Mouse (Mus musculus) MN1 (cell line): ENCODE data around the gene Amph.
"Not testable (repeated sequence)": the region's sequence is repeated elsewhere in the genome, so short reads cannot be mapped to it uniquely, and the experiment has no call there.

Experiments used
- DNase-seq: peaks from one replicate; pipeline ENCODE4 v3.0.0-alpha.2; 2016; ENCODE audit warnings: low spot score

Gene Amph

DNA sequence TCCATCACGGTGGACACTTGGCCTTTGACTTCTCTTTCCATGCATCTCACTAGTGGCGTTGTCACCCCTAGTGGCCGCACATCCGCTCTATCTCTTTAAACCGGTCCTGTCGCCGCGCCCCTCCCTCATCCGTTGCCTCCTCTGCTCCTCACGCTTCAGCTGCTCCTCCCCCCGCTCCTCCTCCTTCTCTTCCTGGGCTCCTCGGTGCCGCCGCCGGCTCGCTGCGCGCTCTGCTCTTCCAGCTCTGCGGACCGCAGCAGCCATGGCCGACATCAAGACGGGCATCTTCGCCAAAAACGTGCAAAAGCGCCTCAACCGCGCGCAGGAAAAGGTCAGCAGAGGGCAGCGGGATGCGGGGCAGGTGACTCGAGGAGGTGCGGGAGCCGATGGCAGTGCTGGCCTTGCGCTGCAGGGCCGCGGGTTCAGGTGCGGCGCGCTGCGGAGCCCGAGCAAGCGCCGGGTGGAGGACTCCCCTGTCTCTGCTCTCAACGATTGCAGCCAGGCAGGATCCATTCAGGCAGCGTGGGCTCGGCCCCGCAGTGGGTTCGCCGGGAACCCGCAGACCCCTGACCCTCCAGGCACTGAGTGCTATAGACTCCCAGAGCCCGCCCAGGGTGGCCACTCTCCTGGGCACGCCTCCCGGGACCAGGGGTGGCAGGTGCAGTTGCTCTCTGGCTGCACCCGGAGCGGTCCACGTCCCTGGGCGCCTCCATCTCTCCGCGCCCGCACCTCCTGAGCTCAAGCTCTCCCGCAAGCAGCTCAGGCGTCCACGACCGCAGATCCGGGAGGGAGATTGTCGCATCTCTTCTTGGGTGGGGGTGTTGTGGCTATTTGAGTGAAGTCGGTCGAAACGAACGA lies at the start of gene Amph:
TSS of gene Amph (plus strand) at position 35 of the 858 bp plus-strand sequence.
- DNase-seq, result no peak

DNA sequence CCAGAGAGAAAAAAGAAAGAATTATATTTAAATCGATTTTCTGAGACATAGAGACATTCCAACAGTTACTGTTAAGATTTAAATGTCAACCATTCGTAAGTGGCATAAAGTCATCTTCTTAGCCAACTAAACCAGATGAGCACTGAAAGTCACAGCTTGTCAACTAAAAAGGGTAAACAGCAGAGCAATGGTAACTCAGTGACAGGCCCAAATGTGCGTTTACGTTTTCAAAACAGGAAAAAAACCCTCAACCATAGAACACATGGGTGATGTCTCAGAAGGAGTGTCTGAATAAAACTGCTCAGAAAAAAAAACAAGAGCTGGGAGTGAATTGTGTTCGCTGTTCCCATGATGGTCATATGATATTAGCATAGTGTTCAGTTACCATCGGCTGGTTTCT lies 44.4 kb upstream of the Amph start:
- no peak for DNase-seq

GRCm38 (mm10) chr13:18914774-18915173 lies 33.2 kb upstream of the Amph start:
- DNase-seq, result no peak

DNA sequence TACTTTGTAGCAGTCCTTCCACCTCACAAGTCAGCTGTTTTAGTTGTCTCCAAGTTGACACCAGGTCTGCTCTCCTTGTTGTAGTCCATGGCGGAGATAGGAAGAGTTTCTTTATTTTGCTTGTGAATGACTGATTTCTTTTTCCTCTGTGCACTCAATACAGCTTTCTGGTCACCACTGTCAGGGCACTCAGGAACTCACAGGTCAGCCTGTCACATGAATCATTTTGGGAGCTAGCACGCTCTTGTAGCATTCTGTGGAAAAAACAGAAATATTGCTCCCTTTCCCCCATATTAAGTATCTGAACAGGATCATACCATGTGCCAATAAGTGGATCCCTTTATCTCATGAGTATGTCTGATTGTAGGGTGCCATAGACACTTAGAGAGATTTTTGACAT lies 14.8 kb upstream of the Amph start:
- not testable (repeated sequence) for DNase-seq

DNA sequence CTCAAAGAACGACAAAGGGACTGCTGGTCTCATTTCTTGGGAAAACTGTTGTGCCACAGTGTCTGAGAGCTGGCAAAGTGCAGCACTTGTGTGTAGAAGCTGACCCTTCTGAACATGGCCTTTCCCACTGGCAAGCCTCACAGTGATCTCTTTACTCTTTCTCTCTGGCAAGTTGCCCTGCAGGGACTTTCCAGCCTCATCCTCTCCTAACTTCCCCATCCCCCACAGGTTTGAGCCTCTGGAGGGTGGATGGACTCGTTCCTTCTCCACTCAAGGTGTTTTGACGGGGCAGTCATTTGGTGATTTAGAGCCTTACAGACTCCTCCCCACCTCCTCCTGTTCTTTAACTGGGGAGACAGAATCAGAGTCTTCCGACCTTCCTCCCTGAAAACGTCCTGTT lies 319 bp upstream of the Amph start:
- no peak for DNase-seq

- DNase-seq, result no peak
These were observed 985 bp downstream of the Amph start for GRCm38 (mm10) chr13:18949029-18949350.

DNA sequence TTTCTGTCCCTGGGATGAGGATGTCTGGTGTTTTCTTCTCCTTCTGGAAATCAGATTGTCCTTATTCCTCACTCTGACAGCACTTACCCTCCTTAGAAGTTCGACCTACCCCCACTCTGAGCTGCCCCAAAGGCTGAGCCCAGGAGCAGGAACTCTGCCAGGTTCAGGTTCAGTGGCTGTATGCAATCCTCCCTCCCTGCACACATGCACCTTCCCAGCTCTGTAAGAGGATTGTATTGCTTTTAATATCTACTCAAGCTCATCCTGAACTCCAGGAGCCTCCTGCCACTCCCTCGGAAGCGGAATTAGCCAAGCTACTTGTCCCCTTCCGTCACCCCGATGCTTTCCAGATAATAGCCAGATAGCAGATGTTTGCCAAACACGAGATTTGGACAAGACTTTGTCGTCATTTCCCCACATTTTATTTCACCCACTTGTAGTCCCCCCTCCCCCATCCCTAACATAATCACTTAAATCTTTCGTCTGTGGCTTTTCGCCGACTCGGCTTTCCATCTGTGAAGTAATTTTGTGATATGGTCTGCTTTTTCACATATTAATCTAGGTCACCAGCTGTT lies 1.7 kb downstream of the Amph start:
- no peak for DNase-seq

- DNase-seq, result no peak
These were observed 5.6 kb downstream of the Amph start for GRCm38 (mm10) chr13:18953575-18953974.

GRCm38 (mm10) chr13:18956065-18956913 lies 8.3 kb downstream of the Amph start:
- no peak for DNase-seq

DNA sequence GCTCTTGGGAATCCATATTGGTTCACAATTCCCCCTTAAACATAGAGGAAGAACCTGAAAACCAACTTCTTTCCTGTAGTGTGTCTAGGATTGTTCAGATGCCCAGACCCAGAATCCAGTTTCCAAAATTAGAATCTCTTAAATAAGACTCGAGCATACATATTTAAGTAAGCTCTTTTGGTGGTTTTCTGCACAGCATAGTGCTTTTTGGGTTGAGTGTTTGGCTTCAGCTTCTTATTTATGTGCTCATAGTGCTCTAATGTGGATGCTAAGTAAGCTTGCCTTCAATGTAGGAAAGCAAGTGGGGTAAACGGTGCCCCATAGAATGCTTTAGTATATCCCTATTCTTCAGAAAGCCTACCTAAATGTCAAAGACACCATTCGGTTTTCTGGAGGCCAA lies 9.0 kb downstream of the Amph start:
- no peak for DNase-seq

DNA sequence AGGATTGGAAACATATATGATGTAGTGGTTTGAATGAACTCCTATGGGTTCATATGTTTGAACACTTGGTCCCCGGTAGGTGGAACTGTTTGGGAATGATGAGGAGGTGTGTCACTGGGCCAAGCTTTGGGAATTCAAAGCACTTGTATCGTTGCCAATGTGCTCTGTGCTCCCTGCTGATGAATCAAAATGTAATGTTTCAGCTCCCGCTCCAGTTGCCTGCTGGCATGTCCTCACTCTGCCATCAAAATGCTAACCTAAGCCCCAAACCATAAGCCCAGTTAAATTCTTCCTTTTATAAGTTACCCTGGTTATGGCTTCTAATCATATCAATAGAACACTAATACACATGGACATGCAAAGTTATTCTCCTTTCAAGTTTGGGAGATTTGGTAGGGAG lies 24.6 kb downstream of the Amph start:
- DNase-seq, result no peak

- DNase-seq, result no peak
These were observed 26.3 kb downstream of the Amph start for GRCm38 (mm10) chr13:18974351-18974750.

DNA sequence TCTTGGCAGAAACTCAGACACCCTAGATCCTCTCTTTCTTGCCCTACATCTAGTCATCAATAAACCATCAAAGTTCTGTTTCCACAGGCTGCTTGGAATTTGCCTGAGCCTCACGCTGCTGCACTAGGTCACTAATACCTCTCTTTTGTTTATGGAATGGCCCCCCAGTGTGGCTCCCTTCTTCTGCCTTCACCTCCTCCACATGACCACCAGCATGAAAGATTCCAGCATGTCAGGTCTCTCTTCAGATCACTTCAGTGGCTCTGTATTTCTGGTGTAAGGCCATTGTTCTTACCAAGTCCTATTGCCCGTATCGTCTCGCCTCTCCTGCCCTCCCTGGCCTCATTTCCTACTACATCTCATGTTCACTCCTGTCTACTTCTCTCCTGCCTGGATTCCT lies 39.3 kb downstream of the Amph start:
- DNase-seq, result no peak

- no peak for DNase-seq
These were observed 40.3 kb downstream of the Amph start for GRCm38 (mm10) chr13:18988323-18988722.

- DNase-seq, result no peak
These were observed 41.2 kb downstream of the Amph start for GRCm38 (mm10) chr13:18989185-18989714.

DNA sequence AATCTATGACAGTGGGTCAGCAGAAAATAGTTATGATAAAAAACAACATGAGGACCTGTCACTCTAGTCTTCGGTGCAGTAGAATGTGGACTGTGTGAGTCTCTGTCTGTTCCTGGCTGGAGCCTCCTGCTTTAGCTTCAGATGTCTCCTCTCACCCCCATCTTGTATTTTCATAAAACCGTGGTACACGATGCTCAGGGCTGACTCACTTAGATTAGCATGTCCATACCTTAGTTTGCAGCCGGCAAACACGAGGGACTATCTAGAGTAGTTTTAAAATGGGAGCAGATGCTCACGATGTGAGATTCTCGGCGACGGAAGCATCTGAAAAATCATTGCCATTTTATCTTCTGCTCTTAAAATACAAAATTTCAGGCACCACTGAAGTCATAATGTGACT lies 54.5 kb downstream of the Amph start:
- no peak for DNase-seq

DNA sequence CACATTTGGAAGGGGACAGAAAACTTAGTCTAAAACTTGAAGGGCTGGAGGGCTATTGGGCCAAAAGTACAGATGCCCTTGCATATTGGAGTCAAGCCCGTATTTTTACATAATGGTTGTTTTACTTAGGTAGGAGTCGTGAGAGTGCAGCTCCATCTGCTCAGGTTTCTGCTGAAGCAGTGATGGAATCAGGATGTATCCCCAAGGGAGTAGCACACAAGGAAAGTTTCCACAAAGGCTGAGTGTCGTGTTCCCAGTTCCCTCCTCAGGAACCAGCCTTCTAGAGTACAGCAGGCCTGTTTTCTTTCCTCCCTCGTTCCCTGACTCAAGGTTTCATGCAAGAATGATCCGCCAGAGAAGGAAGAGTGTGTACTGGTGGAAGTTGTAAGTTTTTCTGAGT lies 56.4 kb downstream of the Amph start:
- DNase-seq, result no peak

- no peak for DNase-seq
These were observed 60.4 kb downstream of the Amph start for GRCm38 (mm10) chr13:19008440-19008839.

DNA sequence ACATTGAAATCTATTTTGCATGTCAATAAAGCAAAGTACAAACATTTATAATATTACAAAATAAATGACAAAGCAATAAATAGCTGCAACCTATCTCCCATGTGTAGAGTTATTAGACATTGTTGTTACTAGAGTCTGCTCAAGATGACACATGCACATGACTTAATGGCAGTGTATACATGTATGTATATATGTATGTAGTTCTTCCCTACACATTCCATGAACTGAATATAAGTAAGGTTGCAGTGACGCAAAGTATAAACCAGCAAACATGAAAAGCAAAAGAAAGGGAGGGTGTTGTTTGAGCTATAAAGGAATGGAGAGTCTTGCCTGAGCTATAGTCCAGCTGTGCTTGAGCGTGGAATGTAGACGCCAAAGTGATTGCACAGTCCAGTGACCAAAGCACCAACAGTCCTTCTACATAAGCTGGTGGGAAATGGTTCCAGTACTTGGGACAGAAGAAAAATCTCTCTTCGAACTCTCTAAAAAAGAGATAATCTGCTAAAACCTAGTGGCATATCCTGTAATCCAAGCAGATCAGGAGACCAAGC lies 66.9 kb downstream of the Amph start:
- no peak for DNase-seq

- no peak for DNase-seq
These were observed 73.5 kb downstream of the Amph start for GRCm38 (mm10) chr13:19021529-19021928.

DNA sequence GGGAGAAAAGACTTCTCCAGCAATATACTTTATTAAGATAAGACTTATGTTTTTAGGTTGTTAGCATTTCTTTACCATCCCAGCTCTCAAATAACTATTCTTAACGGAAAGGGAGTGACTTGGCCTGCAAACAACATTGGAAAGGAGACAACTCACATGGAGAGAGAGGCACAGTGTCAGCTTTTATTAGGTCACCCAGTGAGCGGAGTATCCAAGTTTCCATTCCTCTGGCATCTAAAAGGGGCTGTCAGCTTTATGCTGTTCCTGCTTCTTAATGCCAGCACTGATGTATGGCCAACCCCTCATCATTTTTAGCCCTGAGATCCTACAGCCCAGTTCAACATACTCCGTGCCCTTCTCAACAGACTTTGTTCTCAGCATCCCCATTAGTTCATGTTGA lies 74.3 kb downstream of the Amph start:
- DNase-seq, result no peak

DNA sequence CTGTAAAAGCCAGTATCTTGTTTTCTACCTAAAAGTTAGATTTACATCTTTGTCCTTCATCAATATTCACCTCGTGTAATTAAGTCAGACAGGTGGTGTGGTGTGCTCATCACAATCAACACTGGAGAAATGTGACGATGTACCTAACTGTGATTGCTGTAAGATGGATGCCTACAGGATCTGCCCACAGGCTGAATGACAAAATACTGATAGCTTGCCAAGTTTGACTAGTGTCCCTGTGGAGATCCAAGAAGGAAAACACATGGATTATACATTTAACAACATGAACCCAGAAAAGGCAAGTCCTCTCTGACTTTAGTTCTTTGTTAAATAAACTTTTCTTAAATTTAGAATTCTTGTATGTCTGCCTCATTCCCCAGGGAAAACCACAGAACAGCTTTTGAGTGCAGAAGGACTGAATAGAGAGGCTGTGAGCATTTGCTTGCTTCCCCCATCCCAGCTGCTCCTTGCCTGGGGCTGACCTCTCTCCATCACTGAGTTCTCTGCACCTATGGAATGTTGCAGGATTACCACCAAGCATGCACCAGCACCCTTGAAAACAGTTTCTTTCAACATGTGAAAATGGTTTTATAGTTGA lies 77.2 kb downstream of the Amph start:
- no peak for DNase-seq
